Mouse (Mus musculus): ENCODE results near the gene Jtb.

The Jtb gene

DNA sequence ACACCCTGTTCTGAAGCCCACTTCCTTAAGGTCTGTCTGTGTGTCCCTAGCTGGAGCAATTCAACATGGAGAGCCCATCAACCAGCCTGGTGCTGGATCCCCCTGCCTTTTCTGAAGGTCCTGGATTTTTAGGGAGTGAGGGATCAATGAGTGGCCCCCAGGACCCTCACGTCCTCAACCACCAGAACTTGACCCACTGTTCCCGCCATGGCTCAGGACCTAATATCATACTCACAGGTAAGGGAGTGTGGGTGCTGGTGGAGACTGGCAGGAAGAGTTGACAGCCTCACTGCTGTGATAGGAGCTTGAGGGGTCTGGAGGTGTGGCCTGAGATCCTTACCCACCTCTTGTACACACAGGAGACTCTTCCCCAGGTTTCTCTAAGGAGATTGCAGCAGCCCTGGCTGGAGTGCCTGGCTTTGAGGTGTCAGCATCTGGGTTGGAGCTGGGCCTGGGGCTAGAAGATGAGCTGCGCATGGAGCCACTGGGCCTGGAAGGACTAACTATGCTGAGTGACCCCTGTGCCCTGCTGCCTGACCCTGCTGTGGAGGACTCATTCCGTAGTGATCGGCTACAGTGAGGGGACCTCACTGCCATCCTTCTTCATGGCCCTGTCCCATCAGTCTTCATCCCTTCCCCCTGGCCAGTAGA is 31.8 kb downstream of the Jtb start:
- DNase-seq (ENCODE audit: low read depth), result no peak

DNA sequence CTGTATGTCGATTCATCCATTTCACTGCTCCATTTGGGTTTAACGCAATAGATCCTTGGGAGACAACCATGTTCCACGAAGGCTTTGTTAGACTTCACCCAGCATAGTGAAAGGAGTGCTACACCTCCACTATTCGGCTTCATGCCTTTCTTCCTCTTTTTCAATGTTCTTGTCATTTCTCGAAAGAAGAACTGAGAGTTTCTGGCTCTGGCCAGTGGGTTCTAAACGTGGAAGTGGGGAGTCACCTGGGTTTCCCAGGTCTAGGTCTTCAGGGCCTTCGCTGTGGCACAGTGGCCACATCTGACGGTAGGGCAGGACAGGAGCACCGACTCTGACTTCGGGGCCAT is 33.3 kb downstream of the Jtb start:
- DNase-seq (ENCODE audit: low read depth), result no peak

DNA sequence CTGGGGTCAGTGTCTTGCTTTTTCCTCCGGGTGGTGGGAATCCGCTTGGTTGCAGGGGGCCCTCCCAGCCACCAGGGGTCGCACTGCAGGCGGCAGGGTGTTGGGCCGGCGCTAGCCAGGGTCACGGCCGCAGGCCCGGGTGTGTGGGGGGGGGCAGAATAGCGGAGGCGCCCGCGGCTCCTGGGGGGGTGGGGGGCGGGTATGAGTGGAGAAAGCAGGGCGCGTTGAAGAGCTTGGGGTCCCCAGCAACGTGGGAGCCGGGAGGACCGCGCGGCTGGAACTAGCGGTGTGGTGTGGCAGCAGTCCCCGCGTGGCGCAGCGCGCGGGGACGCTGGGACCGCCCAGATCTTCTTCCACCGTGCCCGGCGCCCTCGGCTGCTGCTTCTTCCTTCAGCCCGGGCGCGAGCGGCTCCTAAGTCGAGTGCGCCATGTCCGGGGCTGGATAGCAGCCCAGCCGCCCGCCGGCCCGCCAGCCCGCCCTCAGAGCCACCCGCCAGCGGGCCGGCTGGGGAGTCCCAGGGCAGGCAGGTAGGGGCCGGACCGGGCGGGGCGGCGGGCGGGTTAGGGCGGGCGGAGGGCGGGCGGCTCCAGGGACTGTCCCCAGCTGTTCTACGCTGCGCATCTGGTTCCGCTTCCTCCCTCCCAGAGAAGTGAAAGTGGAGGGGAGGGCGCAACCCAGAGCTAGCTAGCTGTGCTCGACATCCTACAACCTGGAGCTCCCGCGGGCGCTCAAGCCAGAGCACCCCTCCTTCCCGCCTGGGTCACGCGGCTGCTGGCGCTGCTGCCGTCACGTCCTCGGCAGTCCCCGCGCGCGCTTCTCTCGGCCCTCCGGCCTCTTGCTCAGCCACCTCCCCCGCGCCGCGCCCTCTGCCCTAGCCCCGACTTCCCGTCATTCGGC is 33.9 kb downstream of the Jtb start, which contains the start of gene Dennd4b:
Gene Dennd4b (plus strand): TSS at position 152 of the 898 bp plus-strand sequence.
- peak; percentile 52 for DNase-seq (ENCODE audit: low read depth)

DNA sequence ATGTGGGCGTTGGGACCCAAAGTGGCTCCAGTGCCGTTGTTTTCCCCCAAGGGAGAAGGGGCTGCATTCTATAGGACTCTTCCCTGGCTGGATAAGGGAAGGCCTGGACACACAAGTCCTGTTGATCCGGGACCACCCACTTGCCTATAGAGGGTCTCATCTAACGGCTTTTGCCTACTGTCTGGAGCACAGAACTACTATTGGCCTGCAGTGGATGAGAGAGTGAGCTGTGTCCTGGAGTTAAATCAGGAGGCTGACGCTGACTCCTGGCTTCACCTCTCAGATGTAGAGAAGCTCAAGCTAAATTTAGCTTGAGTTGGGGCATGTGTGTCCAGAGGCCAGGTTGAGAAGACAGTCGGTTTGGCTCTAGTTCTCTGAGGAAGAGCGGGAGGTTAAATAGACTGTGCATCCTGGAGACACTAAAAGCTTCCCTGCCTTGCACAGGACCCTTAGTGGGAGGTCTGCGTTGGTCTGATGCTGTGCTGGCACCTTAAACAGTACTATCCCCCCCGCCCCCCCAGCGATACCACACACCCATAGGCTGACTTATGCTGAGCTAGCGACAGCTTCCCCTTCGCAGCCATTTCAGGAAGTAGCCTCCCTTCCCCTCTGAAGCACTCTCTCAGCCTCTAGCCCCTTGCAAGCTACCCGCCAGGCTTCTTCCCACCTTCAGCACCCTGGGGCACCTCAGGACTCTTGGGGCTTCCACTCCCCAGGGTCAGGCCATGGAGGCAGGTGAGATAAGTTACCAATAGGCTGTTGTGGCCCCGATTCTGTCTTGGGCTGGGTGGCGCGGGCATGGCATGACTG is 34.7 kb downstream of the Jtb start:
- peak; percentile 15 for DNase-seq (ENCODE audit: low read depth)

DNA sequence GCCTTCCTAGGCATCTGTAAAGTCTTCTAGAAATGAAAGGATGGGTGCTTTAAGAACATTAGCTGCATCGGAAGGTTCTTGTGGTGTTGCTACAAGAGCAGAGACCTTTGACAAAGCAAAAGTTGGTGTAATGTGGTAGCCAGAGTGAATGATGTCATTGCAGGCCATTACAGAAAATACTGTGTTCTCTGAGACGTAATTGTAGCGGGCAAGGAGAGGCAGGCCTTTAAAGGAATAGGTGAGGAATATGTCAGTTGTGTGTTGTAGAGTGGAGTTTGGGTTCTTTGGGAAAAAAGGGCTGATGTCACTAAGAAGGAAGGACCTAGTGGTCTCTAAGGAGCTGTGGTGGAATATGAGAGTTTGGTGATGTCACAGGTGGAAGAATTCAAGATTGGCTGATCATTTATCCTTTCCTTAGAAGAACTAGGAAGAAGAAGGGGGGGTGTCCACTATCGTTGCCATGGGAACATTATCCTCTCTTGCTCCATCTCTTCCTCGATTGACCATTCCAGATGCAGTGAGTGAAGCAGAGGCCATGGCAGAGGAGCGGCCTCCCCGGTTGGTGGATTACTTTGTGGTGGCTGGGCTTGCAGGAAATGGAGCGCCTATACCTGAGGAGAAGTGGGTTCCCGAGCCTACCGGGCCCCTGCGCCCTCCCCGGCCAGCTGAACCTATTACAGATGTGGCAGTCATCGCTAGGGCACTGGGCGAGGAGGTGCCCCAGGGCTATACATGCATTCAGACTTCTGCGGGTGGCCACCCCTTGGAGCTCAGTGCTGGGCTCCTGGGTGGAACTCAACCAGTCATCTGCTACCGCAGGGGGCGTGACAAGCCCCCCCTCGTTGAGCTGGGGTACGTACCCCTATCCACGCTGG is 35.7 kb downstream of the Jtb start:
- DNase-seq (ENCODE audit: low read depth), result no peak

DNA sequence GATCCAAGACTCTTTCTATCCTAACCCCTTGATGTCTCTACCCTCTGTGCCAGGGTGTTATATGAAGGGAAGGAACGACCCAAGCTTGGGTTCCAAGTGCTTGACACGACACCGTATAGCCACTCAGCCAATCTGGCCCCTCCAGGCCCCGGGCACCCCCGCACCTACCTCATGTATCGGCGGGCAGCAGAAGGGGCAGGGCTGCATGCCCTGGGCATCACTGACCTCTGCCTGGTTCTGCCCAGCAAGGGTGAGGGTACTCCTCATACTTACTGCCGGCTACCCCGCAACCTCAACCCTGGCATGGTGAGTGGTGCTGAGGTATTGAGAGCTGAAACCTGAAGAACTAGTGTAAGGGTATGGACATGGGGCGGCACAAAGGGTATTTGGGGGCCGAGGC is 36.8 kb downstream of the Jtb start:
- DNase-seq (ENCODE audit: low read depth), result no peak

DNA sequence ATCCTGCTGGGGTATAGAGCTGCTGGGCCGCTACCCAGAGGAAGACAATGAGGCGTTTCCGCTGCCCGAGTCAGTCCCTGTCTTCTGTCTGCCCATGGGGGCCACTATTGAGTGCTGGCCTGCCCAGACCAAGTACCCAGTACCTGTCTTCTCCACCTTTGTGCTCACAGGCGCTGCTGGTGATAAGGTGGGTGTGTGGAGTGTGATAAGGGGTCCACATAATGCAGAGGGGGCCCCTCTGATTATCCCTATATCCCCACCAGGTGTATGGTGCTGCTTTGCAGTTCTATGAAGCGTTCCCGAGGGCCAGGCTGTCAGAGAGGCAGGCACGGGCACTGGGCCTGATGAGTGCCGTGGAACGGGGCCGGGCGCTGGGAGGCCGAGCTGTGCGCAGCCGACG is 37.6 kb downstream of the Jtb start:
- DNase-seq (ENCODE audit: low read depth), result no peak

DNA sequence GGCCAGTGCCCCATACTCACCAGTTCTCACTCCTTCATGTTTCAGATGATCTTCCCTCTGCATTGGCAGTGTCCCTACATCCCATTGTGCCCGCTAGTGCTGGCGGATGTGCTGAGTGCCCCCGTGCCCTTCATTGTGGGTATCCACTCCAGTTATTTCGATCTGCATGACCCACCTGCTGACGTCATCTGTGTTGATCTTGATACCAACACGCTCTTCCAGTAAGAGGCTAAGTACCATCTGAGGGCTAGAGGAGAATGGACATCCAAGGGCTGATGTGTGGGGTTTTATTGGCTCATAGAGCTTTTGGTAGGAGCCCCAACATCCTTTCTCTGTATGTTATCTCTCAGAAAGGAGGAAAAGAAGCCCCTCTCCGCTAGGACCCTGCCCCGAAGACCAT is 39.4 kb downstream of the Jtb start:
- no peak for DNase-seq (ENCODE audit: low read depth)

DNA sequence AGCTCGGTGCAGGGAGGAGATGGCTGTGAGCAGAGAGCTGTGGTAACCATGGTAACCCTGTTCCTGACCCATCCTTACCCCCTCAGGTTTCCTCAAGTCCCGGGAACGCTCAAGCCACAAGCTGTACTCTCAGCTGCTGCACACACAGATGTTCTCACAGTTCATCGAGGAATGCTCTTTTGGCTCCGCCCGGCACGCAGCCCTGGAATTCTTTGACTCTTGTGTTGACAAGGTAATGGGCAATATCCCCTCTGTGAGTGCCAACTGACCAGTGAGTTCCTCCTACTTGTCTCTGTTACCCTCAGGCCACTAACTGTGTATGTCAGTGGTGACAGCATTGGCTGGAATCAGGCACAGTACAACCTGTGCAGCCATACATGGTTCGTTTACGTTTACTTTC is 40.8 kb downstream of the Jtb start:
- no peak for DNase-seq (ENCODE audit: low read depth)

DNA sequence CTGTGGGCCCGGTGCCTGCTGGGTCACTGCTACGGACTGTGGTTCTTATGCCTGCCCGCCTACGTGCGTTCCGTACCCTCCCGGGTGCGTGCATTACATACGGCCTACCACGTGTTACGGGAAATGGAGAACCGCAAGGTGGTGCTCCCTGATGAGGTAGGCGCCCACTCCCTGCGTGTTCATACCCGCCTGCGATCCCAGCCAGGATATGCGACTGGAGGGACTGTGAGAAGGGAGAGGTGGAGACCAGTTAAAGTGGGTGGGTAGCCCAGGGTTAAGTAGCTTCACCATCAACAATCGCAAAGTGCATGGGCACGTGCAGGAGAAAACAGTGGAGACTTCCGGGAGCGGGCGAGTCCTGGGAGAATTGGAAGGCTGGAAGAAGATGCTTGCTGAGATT is 42.5 kb downstream of the Jtb start:
- DNase-seq (ENCODE audit: low read depth), result no peak

DNA sequence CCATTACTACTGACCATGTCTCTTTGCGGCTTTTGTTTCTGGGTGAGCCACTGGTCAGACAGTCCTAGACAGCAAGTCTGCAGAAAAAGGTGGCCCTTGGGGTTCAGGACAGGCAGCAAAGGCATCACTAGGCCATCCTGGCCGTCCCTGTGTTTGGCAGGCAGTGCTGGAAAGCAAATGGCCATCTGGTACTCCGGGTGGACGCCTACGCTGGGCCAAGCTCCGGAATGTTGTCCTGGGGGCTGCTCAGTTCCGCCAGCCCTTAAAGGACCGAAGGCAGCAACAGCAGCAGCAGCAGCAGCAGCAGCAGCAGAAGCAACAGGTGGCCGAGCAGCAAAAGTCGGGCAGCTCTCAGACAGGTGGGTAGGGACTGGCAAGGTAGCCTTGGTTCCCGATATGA is 43.9 kb downstream of the Jtb start:
- no peak for DNase-seq (ENCODE audit: low read depth)

DNA sequence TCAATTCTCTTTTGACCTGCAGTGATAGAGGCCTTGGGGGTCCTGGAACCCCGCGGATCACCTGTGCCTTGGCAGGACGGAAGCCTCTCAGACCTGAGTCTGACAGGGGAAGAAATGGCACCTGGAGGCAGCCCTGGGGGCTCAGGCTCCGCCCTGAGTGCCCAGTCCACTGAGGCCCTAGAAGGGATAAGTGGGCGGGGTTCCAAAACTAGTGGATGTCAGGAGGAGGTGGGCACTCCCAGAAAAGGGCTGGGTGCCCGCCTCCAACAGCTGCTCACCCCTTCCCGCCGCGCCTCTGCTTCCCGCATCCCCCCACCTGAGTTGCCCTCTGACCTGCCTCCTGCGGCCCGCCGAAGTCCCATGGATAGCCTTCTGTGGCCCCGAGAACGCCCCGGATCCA is 45.5 kb downstream of the Jtb start:
- no peak for DNase-seq (ENCODE audit: low read depth)

DNA sequence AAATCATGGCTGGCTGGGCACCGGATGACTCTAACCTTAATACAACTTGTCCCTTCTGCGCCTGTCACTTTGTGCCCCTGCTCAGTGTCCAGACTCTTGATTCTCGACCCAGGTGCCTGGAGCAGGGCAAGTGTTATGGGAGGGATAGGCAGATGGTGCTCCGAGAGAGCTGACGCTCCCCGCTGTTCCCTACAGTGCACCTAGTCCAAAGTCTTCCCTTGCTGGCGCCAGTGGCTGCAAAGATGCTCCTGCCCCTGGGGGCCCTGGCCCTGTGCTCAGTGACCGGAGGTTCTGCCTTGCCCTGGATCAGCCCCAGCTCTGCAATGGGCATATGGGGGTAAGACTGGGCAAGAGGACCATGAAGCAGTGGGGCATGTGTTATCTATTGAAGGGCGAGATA is 46.4 kb downstream of the Jtb start:
- DNase-seq (ENCODE audit: low read depth), result no peak

DNA sequence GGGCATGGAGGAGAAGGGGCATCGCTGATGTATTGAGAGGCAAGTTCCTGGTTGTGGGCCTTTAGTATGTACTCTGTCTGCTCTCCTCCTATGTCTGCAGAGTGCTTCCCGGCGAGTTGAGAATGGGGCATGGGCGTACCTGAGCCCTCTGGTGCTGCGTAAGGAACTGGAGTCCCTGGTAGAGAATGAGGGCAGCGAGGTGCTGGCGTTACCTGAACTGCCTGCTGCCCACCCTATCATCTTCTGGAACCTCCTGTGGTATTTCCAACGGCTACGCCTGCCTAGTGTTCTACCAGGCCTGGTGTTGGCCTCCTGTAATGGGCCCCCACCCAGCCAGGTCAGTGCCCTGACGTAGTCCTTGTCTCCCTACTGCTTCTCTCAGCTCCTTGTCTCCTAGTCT is 46.8 kb downstream of the Jtb start:
- DNase-seq (ENCODE audit: low read depth), result no peak

DNA sequence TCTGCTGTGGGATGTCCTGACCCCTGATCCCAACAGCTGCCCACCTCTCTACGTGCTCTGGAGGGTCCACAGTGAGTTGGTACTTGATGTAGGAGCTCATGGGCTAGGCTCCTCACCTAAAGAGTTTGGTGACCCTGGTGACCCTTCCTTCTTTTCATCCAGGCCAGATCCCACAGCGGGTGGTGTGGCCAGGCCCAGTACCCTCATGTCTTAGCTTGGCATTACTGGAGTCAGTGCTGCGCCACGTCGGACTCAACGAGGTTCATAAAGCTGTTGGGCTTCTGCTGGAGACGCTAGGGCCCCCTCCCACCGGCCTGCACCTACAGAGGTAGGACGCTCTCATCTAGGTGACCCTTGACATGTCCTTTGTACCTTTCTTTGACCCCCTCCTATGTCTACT is 47.8 kb downstream of the Jtb start:
- DNase-seq (ENCODE audit: low read depth), result no peak

DNA sequence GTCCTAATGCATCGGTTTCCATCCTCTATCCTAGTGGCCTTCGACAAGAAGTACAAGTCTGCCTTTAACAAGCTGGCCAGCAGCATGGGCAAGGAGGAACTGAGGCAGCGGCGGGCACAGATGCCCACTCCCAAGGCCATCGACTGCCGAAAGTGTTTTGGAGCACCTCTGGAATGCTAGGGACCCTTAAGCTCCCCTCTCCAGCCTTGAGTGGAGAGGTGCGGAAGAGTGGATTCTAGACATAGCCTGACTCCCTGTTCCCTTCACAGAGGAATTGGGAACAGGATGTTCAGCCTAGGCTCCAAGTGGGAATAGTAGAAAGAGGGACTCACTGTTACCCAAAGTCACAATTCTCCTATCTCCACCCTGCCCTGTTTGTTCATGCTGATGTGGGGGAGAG is 48.3 kb downstream of the Jtb start:
- no peak for DNase-seq (ENCODE audit: low read depth)

DNA sequence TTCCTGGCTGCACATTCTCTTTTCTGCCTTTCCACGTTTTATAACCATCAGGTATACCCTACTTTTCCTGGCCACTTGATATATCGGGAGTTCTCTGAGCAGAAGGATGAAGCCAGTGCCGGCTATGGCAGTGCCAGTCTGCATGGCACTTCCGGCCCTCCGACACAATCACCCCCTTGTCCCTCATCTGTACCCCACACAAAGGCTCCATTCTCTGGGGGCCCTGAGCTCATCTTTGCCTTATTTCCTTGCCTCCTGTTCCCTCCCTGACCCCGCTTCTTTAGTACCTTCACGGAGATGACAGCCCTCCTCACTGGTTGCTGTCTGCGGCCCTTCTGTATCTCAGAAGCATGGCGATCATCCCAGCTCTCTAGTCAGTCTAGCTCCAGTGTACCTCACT is 49.3 kb downstream of the Jtb start:
- no peak for DNase-seq (ENCODE audit: low read depth)

DNA sequence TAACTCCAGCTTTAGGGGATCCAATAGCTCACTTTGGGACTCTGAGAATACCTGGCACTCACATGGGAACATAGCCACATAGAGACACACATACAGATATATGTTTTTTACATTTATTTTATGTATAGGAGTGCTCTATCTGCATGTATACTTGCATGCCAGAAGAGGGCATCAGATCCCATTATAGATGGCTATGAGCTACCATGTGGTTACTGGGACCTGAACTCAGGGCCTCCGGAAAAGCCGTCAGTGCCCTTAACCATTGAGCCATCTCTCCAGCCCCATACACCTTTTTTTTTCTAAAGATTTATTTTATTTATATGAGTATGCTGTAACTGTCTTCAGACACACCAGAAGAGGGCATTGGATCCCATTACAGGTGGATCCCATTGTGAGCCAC is 52.8 kb downstream of the Jtb start:
- DNase-seq (ENCODE audit: low read depth), result no peak

Data from fibroblast of lung, adult 2 months (primary cell).